Mouse (Mus musculus): Measurements from ENCODE around the gene Has3. TPM values are rescaled to one million over a fixed set of nuclear protein-coding genes. Genes with fewer than 3 reads are reported as not detected.

The Has3 gene
- total and polyA plus RNA-seq, 3 experiments, result 0.66 TPM; not detected in 2

DNA sequence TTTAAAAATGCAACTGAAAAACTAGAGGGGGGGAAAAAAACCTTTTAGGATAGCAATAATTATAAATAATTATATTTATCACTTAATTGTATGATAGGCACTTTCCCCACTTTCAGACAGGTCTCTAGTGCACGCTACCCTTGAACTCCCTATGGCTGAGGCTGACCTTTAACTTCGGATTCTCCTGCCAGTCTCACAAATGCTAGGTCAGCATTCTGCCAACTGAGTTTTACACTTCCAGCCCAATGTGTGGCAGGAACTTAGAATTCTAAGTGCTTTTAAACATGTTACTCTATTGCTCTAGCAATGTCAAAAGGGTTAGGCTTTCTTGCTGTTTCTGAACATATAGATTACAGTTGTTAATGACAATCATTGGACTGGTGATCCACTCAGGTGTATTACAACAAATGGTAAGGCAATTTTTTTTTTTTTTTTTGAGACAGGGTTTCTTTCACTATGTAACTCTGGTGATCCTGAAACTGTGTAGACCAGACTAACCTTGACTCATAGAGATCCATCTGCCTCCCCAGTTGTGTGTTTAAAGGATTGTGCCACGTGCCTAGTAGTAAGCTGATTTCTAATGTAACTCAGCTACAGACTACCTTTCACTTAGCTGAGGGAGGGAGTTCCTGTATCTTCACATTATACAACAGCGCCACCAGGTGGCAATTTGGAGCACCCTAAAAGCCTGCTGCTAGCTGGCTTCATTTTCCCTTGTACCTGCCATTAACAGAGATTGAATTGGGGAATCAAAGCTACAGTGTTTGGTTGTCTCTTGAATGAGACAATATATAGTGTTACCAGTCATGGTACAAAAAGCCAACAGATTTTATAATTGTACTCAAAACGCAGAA is 17.5 kb downstream of the Has3 start:
- ATAC-seq (ENCODE audit: extremely low read depth, insufficient number of reproducible peaks, low FRiP score, poor library complexity, severe bottlenecking), result no peak
- no peaks in the 10 kb centered on the region for H3K27me3 ChIP-seq (ENCODE audit: insufficient read depth, low read length)
- H3K9me3 ChIP-seq (replicated peaks), result no peaks in the 10 kb centered on the region
- H3K4me3 ChIP-seq (ENCODE audit: low read depth, low read length), result no peak overlapping the region
- peaks cover 74% of the 10 kb centered on the region for H3K36me3 ChIP-seq (replicated peaks)
- H3K4me1 ChIP-seq (ENCODE audit: insufficient read depth, low read depth, low read length), result peaks cover 29% of the 10 kb centered on the region
- DNase-seq (ENCODE audit: low spot score), result peak; percentile 52
- TF ChIP-seq GATA1 (IDR thresholded peaks at IDR 0.05; ENCODE audit: borderline replicate concordance, low read length) (no peak), CTCF (IDR thresholded peaks at IDR 0.05; ENCODE audit: low read depth, low read length) (peak; percentile 74)

DNA sequence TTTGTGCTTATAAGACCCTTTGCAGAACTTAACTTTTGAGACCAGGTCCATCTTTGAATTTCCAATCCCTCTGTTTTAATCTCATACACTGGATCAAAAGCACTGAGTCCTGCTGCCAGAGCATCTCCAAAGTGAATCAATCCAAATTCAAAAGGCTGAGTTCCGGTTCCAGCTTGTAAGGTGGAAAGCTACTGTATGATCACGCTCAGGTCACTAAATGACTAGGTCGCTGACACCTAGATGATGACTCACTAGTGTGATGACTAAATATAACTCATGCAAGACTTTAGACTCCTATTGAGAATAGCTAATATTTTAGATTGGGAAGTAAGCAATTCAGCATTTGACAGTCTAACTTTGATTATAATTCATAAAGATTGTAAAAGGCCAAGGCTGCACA is 18.8 kb downstream of the Has3 start:
- DNase-seq (ENCODE audit: low spot score) (no peak), ATAC-seq (ENCODE audit: extremely low read depth, insufficient number of reproducible peaks, low FRiP score, poor library complexity, severe bottlenecking) (no peak)
- Histone ChIP-seq H3K9me3 (replicated peaks) (no peaks in the 10 kb centered on the region), H3K4me1 (ENCODE audit: insufficient read depth, low read depth, low read length) (peaks cover 29% of the 10 kb centered on the region), H3K27me3 (ENCODE audit: insufficient read depth, low read length) (no peaks in the 10 kb centered on the region), H3K4me3 (ENCODE audit: low read depth, low read length) (no peak overlapping the region), H3K36me3 (replicated peaks) (peaks cover 62% of the 10 kb centered on the region)
- no peak for TF ChIP-seq GATA1 (IDR thresholded peaks at IDR 0.05; ENCODE audit: borderline replicate concordance, low read length)
- no peak for TF ChIP-seq CTCF (IDR thresholded peaks at IDR 0.05; ENCODE audit: low read depth, low read length)
- no peak for TF ChIP-seq TAL1 (conservative IDR thresholded peaks at IDR 0.05; ENCODE audit: low read depth, low read length)
- TF ChIP-seq GATA2 (IDR thresholded peaks at IDR 0.05; ENCODE audit: borderline replicate concordance, low read depth, low read length), result no peak
- no peak for TF ChIP-seq POLR2AphosphoS5 (IDR thresholded peaks at IDR 0.05; ENCODE audit: insufficient replicate concordance, low read depth, low read length)

DNA sequence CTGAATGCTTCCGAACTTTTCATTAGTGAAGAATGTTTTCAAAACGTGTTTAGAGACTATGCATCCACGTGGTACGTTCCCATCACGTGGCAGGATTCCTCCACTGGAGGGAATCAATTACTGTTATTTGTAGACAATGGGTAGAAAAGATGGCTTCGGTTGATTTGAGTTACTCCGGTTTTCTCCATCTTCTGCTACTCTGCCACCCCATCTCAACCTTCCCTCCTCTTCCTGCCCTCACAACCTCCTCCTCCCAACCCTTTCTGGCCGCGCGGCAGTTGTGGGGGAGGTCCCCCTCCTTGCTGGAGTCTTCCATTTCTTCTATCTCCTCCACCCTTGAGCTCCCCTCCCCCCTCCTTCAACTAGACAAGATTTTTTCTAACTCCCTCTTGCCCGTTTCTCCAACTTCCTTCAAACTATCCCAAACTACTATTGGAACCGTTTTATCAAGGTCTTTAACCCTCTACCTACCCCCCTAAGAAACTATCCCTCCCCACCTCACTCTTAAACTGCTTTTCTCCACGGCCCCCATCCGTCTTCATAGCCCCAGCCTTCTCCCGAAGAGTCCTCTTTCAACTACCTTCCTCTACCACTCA is 22.3 kb downstream of the Has3 start:
- H3K27me3 ChIP-seq (ENCODE audit: insufficient read depth, low read length), result no peaks in the 10 kb centered on the region
- peak; percentile 56 for ATAC-seq (ENCODE audit: extremely low read depth, insufficient number of reproducible peaks, low FRiP score, poor library complexity, severe bottlenecking)
- no peaks in the 10 kb centered on the region for H3K9me3 ChIP-seq (replicated peaks)
- H3K4me1 ChIP-seq (ENCODE audit: insufficient read depth, low read depth, low read length), result peaks cover 54% of the 10 kb centered on the region
- no peak for TF ChIP-seq POLR2AphosphoS5 (IDR thresholded peaks at IDR 0.05; ENCODE audit: insufficient replicate concordance, low read depth, low read length)
- no peak for TF ChIP-seq GATA1 (IDR thresholded peaks at IDR 0.05; ENCODE audit: borderline replicate concordance, low read length)
- no peak for TF ChIP-seq CTCF (IDR thresholded peaks at IDR 0.05; ENCODE audit: low read depth, low read length)
- no peak for TF ChIP-seq TAL1 (conservative IDR thresholded peaks at IDR 0.05; ENCODE audit: low read depth, low read length)
- no peak for TF ChIP-seq GATA2 (IDR thresholded peaks at IDR 0.05; ENCODE audit: borderline replicate concordance, low read depth, low read length)
- peak; percentile 57 for DNase-seq (ENCODE audit: low spot score)
- peak overlapping the region; percentile 98 for H3K4me3 ChIP-seq (ENCODE audit: low read depth, low read length)
- peaks cover 58% of the 10 kb centered on the region for H3K36me3 ChIP-seq (replicated peaks)

DNA sequence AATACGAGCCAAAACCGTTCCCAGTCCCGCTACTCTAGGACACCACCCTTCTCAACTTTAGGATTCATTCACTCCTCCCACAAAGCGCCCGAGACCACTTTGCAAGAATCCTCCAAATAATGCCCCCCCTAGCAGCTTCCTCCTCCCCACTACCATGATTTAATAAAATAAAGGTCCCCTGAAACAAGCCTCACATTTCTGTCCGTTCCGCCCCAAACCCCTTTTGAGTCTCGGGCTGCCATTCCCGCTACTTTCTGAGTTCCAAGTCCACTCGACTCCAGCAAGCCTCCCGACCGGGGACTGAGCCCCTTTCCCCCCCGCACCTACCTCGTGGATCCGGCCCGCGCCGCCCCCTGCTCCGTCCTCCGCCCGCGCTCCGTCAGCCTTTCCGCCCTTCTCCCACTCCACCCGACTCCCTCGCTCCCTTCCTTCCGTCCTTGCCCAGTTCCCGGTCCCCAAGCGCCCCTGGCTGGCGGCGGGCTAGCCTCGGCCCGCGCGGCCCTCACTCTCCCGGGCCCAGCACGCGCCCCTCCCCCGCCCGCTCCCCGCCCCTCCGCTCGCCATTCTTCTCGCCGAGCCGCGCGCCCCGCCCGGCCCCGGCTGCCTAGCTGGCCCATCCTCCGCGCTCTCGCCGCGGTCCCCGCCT is 22.9 kb downstream of the Has3 start:
- peak overlapping the region; percentile 98 for H3K4me3 ChIP-seq (ENCODE audit: low read depth, low read length)
- DNase-seq (ENCODE audit: low spot score), result peak; percentile 64
- peaks cover 52% of the 10 kb centered on the region for H3K4me1 ChIP-seq (ENCODE audit: insufficient read depth, low read depth, low read length)
- no peaks in the 10 kb centered on the region for H3K9me3 ChIP-seq (replicated peaks)
- no peak for ATAC-seq (ENCODE audit: extremely low read depth, insufficient number of reproducible peaks, low FRiP score, poor library complexity, severe bottlenecking)
- TF ChIP-seq GATA1 (IDR thresholded peaks at IDR 0.05; ENCODE audit: borderline replicate concordance, low read length), result no peak
- TF ChIP-seq TAL1 (conservative IDR thresholded peaks at IDR 0.05; ENCODE audit: low read depth, low read length), result no peak
- no peak for TF ChIP-seq POLR2AphosphoS5 (IDR thresholded peaks at IDR 0.05; ENCODE audit: insufficient replicate concordance, low read depth, low read length)
- no peak for TF ChIP-seq CTCF (IDR thresholded peaks at IDR 0.05; ENCODE audit: low read depth, low read length)
- no peak for TF ChIP-seq GATA2 (IDR thresholded peaks at IDR 0.05; ENCODE audit: borderline replicate concordance, low read depth, low read length)
- H3K36me3 ChIP-seq (replicated peaks), result peaks cover 63% of the 10 kb centered on the region
- no peaks in the 10 kb centered on the region for H3K27me3 ChIP-seq (ENCODE audit: insufficient read depth, low read length)

DNA sequence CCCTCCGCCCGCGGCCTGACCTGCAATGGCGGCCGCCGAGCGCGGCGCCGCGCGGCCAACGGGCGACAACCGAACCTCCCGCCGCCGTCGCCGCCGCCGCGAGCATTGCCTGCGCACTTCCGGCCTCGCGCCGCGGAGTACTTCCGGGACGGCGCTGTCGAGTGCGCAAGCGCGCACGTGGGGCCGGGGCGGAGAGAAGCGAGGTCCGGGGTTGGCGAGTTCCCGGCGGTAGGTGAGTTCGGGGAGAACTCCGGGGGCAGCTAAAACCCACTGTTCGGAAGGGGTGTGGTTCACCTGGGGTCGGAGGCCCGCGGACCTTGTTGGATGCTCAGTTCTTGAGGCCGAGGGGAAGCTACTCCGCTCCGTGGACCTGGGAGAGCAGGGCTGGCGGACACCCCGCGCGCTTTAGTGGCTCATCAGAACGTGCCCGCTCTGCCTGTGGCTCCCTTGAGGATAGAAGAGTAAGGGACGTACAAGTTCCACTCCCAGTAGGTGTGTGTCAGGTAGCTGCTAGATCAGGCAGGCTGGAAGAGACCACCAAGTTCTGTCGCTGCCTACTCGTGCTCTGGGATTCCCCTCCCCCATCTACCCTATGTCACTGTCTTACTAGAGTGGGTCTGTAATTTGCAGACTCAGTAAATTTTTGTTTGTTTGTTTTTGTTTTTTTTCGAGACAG is 23.6 kb downstream of the Has3 start, which contains the start of gene Utp4:
Utp4 (plus strand) TSS at position 156 of the 676 bp plus-strand sequence.
- Histone ChIP-seq H3K9me3 (replicated peaks) (no peaks in the 10 kb centered on the region), H3K4me1 (ENCODE audit: insufficient read depth, low read depth, low read length) (peaks cover 53% of the 10 kb centered on the region), H3K36me3 (replicated peaks) (peaks cover 64% of the 10 kb centered on the region), H3K27me3 (ENCODE audit: insufficient read depth, low read length) (no peaks in the 10 kb centered on the region), H3K4me3 (ENCODE audit: low read depth, low read length) (peak within 1 kb of the TSS; percentile 98)
- peak; percentile 92 for DNase-seq (ENCODE audit: low spot score)
- ATAC-seq (ENCODE audit: extremely low read depth, insufficient number of reproducible peaks, low FRiP score, poor library complexity, severe bottlenecking), result peak; percentile 56
- TF ChIP-seq GATA1 (IDR thresholded peaks at IDR 0.05; ENCODE audit: borderline replicate concordance, low read length) (no peak), TAL1 (conservative IDR thresholded peaks at IDR 0.05; ENCODE audit: low read depth, low read length) (no peak), GATA2 (IDR thresholded peaks at IDR 0.05; ENCODE audit: borderline replicate concordance, low read depth, low read length) (no peak), CTCF (IDR thresholded peaks at IDR 0.05; ENCODE audit: low read depth, low read length) (no peak), POLR2AphosphoS5 (IDR thresholded peaks at IDR 0.05; ENCODE audit: insufficient replicate concordance, low read depth, low read length) (no peak)
